Mouse (Mus musculus) limb, embryonic 13.5 days (tissue): Measurements from ENCODE around the gene Nexn. TPM values are rescaled to one million over a fixed set of nuclear protein-coding genes. Genes with fewer than 3 reads are reported as not detected.

Experiments
- ATAC-seq: fragments of 200-750 bp; cut with Nextera tagmentation; 2 replicates; pipeline ENCODE4 v1.8.0; 2017; ENCODE audit warnings: low read depth, moderate number of reproducible peaks, moderate TSS enrichment; ENCODE audit not compliant: low FRiP score
- H3K27ac ChIP-seq: fragments of 300-500 bp; sonication (generic); 2 replicates; pipeline ENCODE4 v1.5.1; 2015; ENCODE audit warnings: inconsistent platforms, mild to moderate bottlenecking, moderate library complexity
- H3K27me3 ChIP-seq: fragments of 300-500 bp; sonication (generic); 2 replicates; pipeline ENCODE4 v1.6.1; 2015; ENCODE audit warnings: mild to moderate bottlenecking, inconsistent platforms
- H3K36me3 ChIP-seq: fragments of 300-500 bp; sonication (generic); 2 replicates; pipeline ENCODE4 v1.6.1; 2015; ENCODE audit warnings: inconsistent platforms, mild to moderate bottlenecking, moderate library complexity
- H3K4me1 ChIP-seq: fragments of 300-500 bp; sonication (generic); 2 replicates; pipeline ENCODE4 v1.6.1; 2015; ENCODE audit warnings: inconsistent platforms
- H3K4me2 ChIP-seq: fragments of 300-500 bp; sonication (generic); replicated peaks from 2 replicates; pipeline ENCODE4 v1.6.1; 2015; ENCODE audit warnings: inconsistent platforms, mild to moderate bottlenecking, moderate library complexity
- H3K4me3 ChIP-seq: fragments of 300-500 bp; sonication (generic); 2 replicates; pipeline ENCODE4 v1.5.1; 2015; ENCODE audit warnings: moderate library complexity, mild to moderate bottlenecking, inconsistent platforms
- H3K9ac ChIP-seq: fragments of 300-500 bp; sonication (generic); 2 replicates; pipeline ENCODE4 v1.6.1; 2015; ENCODE audit warnings: mild to moderate bottlenecking, inconsistent platforms
- H3K9me3 ChIP-seq: fragments of 300-500 bp; sonication (generic); 2 replicates; pipeline ENCODE4 v1.6.1; 2016; ENCODE audit warnings: inconsistent platforms
- WGBS: fragments of 180-500 bp; shearing (Covaris S2); methylation state at CpG from one replicate; pipeline ENCODE4 v1.1.7; 2015; 5-methylcytosine and 5-hydroxymethylcytosine counted together
- polyA plus RNA-seq: library from polyadenylated mRNA; unstranded; fragments of >200 nt; fragmentation: Nextera tagmentation; extraction: Ambion mirVana; gene quantifications from 2 replicates; pipeline ENCODE4 v1.2.1, GENCODE M21; 2015

The Nexn gene
- polyA plus RNA-seq, 1 experiment from 2014 or later = 27.9 TPM

DNA sequence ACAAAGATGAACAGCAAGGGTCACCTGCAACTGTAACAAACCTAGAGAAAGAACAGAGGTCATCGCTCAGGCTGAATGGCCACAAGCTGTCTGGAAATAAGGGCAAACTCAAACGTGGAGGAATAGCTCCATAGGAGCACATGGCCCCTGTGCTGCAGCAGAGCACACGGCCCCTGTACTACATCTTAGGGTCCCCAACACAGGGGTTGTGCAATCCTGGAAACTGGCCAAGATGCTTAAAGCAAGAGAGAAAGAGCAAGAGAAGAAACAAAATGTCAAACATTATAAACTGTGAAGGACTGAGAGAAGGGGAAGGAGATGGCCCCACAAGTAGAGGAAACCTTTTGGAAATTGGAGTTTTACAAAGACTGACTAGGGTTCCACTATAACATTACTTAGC lies 28.2 kb upstream of the Nexn start:
- ATAC-seq = no peak
- WGBS = 65% methylated on average over 3 of the region's 3 CpGs
- H3K4me2 ChIP-seq = no peak overlapping the region
- no peak overlapping the region for H3K9ac ChIP-seq
- H3K27me3 ChIP-seq = no peaks in the 10 kb centered on the region
- H3K9me3 ChIP-seq = no peaks in the 10 kb centered on the region
- no peak overlapping the region for H3K27ac ChIP-seq
- H3K4me1 ChIP-seq = peaks cover 39% of the 10 kb centered on the region
- H3K4me3 ChIP-seq = no peak overlapping the region
- peaks cover 39% of the 10 kb centered on the region for H3K36me3 ChIP-seq

DNA sequence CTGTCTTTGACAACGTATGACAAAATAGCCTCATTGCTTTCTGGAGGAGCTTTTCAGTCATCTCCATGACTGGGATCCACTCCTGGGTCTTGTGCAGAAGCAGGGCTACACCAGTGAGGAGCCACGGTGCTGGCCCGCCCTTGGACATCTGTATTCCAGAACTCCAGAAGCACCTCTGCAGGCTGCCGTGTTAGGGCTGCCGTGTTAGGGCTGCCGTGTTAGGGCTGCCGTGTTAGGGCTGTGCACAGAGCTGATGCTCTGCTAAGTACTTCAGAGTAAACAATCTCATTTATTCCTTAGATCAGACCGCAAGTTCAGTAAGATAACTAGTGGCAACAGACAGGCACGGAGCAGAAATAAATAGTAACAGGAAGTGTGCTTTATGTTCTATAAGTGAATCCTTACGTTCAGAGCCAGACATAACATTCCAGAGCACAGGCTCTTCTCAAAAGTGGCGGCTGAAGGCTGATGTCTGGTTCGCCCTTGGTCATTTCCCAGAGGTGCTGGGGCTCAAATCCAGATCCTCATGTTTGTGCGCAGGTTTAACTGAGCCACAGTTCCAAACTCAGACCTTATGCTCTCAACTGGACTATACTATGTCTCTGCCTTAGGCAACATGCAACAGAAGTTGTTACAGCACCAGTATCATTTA lies 27.5 kb upstream of the Nexn start:
- 60% methylated on average over 13 of the region's 13 CpGs for WGBS
- no peaks in the 10 kb centered on the region for H3K9me3 ChIP-seq
- no peak overlapping the region for H3K4me2 ChIP-seq
- peaks cover 39% of the 10 kb centered on the region for H3K36me3 ChIP-seq
- H3K4me3 ChIP-seq = no peak overlapping the region
- ATAC-seq = no peak; the same call in 1 of the 2 replicates
- peaks cover 39% of the 10 kb centered on the region for H3K4me1 ChIP-seq
- no peak overlapping the region for H3K9ac ChIP-seq
- H3K27me3 ChIP-seq = no peaks in the 10 kb centered on the region
- peak overlapping the region; percentile 44; the same call in 1 of the 2 replicates for H3K27ac ChIP-seq

DNA sequence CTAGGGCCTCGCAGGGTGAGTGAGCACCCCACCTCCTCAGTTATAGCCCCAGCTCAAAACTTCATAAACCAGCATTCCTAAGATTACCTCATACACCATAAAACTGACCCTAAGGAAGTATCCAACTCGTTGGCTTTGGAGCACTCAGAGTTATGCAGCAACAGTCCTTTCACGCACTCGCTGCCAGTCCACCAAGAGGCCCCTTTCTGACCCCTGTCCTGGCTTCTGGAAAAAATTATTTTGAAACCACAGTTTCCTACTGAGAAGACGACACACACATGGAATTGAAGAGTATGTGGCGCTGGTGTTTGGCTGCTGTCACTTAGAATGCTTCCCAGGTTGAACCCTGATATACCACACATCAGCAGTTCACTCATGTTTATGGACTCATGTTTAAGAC lies 25.7 kb upstream of the Nexn start:
- WGBS = 39% methylated on average over 6 of the region's 6 CpGs
- Histone ChIP-seq H3K4me2 (no peak overlapping the region), H3K27ac (peak overlapping the region; percentile 2), H3K27me3 (no peaks in the 10 kb centered on the region), H3K36me3 (peaks cover 47% of the 10 kb centered on the region), H3K9ac (no peak overlapping the region), H3K9me3 (no peaks in the 10 kb centered on the region), H3K4me3 (no peak overlapping the region), H3K4me1 (peaks cover 39% of the 10 kb centered on the region)
- no peak for ATAC-seq

DNA sequence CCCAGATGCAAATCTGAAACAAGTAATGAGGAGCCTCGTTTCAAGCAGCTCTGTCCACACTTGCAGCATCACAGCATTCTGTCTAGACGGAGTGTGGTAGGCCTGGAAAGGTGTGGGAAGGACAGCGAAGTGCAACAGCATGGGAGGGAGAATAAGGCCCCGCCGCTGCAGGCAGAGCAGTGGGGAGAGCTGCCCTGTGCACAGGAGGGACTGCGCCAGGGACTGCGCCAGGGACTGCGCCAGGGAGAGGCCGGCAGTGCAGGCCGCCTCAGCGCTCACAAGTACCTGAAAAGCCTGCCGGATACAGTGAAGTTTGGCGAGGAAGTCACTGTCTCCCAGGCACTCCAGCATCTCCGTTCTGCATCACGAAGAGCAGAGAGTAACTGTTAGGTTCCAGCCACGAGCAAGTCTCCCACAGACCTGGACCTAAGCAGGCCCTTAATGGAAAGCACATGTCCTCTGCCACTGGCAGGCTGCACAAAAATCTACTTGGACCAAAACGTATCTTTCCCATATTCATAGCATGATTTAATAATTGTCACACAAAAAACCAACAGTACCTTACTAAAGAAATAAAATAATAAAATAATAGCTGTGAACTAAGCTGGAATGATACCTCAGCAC lies 24.1 kb upstream of the Nexn start:
- 58% methylated on average over 17 of the region's 17 CpGs for WGBS
- H3K36me3 ChIP-seq = peaks cover 43% of the 10 kb centered on the region
- no peak overlapping the region; the same call in 1 of the 2 replicates for H3K4me2 ChIP-seq
- H3K27ac ChIP-seq = peak overlapping the region; percentile 67
- no peak for ATAC-seq
- H3K4me1 ChIP-seq = peaks cover 39% of the 10 kb centered on the region
- H3K27me3 ChIP-seq = no peaks in the 10 kb centered on the region
- no peak overlapping the region for H3K4me3 ChIP-seq
- H3K9ac ChIP-seq = no peak overlapping the region
- no peaks in the 10 kb centered on the region for H3K9me3 ChIP-seq

DNA sequence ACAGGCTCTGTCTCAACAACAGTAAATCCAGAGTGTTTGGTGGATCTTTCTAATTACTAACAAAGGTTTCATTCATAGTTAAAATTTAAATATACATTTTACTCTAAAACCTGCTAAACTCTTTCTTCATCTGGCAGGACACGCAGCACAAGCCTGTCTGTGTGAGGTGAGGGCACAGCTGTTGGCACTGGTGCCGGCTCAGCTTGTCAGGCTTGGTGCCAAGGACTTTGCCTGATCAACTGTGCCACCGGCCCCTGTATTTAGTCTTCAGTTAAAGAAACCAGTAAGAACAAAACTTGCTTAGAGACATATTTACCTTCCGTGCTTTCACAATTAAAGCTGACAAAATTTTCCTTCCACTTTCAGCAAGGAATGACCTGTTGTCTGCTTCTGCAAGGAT lies 22.6 kb upstream of the Nexn start:
- ATAC-seq = no peak
- H3K4me1 ChIP-seq = peaks cover 33% of the 10 kb centered on the region
- WGBS = 82% methylated on average over 4 of the region's 4 CpGs
- no peak overlapping the region for H3K9ac ChIP-seq
- peaks cover 50% of the 10 kb centered on the region for H3K36me3 ChIP-seq
- H3K4me2 ChIP-seq = no peak overlapping the region
- H3K27me3 ChIP-seq = no peaks in the 10 kb centered on the region
- H3K27ac ChIP-seq = no peak overlapping the region
- no peak overlapping the region for H3K4me3 ChIP-seq
- no peaks in the 10 kb centered on the region for H3K9me3 ChIP-seq

DNA sequence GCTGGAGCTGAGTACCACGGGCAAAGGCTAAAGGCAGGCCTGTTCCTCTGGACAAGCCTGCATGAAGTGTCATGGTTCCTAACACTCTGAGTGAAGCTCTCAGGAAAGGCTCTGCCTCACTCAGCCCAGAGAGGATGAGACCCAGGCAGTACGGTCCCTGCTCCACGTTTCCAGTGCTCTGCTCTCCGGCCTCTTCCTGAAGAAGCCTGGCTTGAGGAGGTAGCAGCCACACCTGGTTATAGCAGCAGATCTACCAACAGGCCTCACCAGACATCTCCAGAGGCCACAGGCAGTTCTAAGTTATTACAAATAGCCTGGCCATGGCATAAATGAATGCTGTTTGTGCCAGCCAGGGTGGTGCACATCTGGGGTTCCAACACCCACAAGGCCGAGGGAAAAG lies 22.1 kb upstream of the Nexn start:
- H3K4me2 ChIP-seq = no peak overlapping the region
- H3K27me3 ChIP-seq = no peaks in the 10 kb centered on the region
- H3K36me3 ChIP-seq = peaks cover 52% of the 10 kb centered on the region
- ATAC-seq = no peak
- H3K4me3 ChIP-seq = no peak overlapping the region
- WGBS = 90% methylated on average over 5 of the region's 5 CpGs
- no peak overlapping the region for H3K9ac ChIP-seq
- no peak overlapping the region for H3K27ac ChIP-seq
- H3K9me3 ChIP-seq = no peaks in the 10 kb centered on the region
- peaks cover 29% of the 10 kb centered on the region for H3K4me1 ChIP-seq

DNA sequence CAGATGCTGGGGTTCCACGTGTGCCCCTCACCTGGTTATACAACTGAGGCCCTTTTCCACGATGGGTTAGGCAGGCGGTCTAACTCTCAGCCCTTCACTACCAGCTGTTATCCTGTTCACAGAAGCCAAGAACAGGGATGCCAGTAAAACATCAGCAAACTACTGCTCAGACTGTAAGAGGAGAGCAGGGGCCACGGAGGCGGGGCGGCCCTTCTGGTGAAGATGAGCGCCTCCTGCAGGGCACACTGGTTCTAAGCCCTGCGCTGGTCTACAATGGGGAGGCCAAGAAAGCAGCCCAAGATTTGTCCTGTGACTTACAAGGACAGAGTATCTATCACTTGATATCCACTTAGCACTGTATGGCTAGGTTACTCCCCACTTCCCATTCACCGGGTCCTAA lies 21.7 kb upstream of the Nexn start:
- H3K4me1 ChIP-seq = peaks cover 26% of the 10 kb centered on the region
- no peaks in the 10 kb centered on the region for H3K27me3 ChIP-seq
- peaks cover 57% of the 10 kb centered on the region for H3K36me3 ChIP-seq
- no peaks in the 10 kb centered on the region for H3K9me3 ChIP-seq
- no peak for ATAC-seq
- H3K27ac ChIP-seq = no peak overlapping the region
- H3K9ac ChIP-seq = no peak overlapping the region
- 79% methylated on average over 9 of the region's 9 CpGs for WGBS
- H3K4me2 ChIP-seq = no peak overlapping the region
- H3K4me3 ChIP-seq = no peak overlapping the region

DNA sequence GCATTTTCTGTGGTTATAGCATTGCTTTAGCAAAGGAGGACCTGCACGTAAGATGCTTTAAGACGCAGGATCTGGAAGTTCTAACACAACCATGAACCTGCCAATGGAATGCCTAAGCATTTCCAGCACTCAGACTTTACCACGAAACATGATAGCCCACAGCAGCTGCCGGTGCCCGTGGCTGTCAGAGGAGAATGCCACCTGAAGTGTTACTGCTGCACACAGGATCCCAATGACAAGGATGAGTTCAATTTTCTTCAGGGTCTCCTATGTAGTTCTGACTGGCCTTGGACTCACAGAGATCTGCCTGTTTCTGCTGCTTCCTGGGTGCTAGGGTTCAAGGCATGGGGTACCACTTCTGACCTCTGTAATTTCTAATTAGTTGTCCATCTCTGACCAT lies 18.6 kb upstream of the Nexn start:
- 74% methylated on average over 5 of the region's 5 CpGs for WGBS
- H3K36me3 ChIP-seq = peaks cover 64% of the 10 kb centered on the region
- H3K4me3 ChIP-seq = no peak overlapping the region
- H3K27me3 ChIP-seq = no peaks in the 10 kb centered on the region
- H3K4me2 ChIP-seq = no peak overlapping the region
- no peak for ATAC-seq
- no peak overlapping the region for H3K27ac ChIP-seq
- H3K9me3 ChIP-seq = no peaks in the 10 kb centered on the region
- H3K9ac ChIP-seq = no peak overlapping the region
- H3K4me1 ChIP-seq = no peaks in the 10 kb centered on the region; the same call in 1 of the 2 replicates

DNA sequence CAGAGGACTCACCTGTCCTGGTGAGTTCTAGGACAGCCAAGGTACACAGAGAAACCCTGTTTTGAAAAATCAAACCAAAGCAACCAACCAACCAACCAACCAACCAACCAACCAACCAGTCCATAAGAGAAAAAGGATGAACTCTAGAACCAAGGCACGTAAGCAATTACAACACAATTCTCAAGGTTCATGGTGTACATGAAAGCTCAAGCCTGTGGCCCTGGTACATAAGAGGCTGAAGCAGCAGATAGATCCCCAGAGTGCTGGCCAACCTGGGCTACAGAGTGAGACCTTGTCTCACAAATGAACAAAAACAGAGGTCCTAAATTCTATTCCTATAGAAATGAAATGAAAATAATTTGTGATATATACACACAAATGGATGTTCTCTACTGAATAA lies 18.2 kb upstream of the Nexn start:
- H3K9me3 ChIP-seq = no peaks in the 10 kb centered on the region
- no peaks in the 10 kb centered on the region for H3K4me1 ChIP-seq
- ATAC-seq = no peak
- no peak overlapping the region for H3K9ac ChIP-seq
- H3K27me3 ChIP-seq = no peaks in the 10 kb centered on the region
- 97% methylated on average over 1 of the region's 1 CpGs for WGBS
- H3K4me3 ChIP-seq = no peak overlapping the region
- no peak overlapping the region for H3K27ac ChIP-seq
- H3K4me2 ChIP-seq = no peak overlapping the region
- peaks cover 64% of the 10 kb centered on the region for H3K36me3 ChIP-seq

DNA sequence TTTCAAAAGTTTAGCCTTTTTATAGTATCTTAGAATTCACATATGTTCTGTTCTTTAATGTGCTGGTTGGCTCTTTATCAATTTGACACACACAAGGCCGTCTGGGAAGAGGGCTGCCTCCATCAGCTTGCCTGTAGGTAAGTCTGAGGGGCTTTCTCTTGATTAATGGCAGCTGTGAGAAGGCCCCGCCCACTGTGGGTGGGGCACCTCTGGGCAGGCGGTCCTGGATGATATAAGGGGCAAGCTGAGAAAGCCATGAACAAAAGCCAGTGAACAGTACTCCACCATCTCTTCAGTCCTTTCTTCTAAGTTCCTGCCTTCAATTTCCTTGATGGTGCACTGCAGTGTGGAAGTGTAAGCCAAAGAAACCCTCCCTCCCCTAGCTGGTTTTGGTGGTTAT lies 16.0 kb upstream of the Nexn start:
- Histone ChIP-seq H3K9ac (no peak overlapping the region), H3K27me3 (no peaks in the 10 kb centered on the region), H3K4me2 (no peak overlapping the region), H3K9me3 (no peaks in the 10 kb centered on the region), H3K27ac (no peak overlapping the region), H3K36me3 (peaks cover 53% of the 10 kb centered on the region), H3K4me3 (no peak overlapping the region), H3K4me1 (0 out of 2 replicates have a peak, but pooled peaks cover 3% of the 10 kb centered on the region)
- ATAC-seq = no peak
- WGBS = 22% methylated on average over 3 of the region's 3 CpGs

DNA sequence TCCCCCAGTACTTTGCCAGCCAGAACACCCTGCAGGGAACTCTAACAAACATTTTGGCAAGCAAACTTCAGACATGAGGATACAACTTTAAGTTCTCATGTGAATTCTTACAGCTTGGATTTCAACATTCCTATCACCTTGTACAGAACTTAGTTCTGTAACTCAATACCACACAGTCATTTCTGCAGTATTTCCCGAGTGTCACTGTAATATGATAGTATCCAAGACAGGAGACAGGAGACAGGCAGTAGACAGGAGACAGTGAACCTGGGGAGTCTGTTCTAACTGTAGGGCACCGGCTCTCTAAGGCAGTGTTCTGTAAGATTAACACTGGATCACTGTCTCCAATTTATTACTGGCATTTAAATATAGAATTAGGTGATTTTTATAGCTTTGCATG lies 12.3 kb upstream of the Nexn start:
- Histone ChIP-seq H3K9ac (no peak overlapping the region), H3K27ac (no peak overlapping the region; the same call in 1 of the 2 replicates), H3K4me3 (no peak overlapping the region), H3K9me3 (no peaks in the 10 kb centered on the region), H3K4me2 (no peak overlapping the region), H3K4me1 (0 out of 2 replicates have a peak, but pooled peaks cover 3% of the 10 kb centered on the region), H3K27me3 (no peaks in the 10 kb centered on the region), H3K36me3 (peaks cover 34% of the 10 kb centered on the region)
- no peak for ATAC-seq
- WGBS = 31% methylated on average over 2 of the region's 2 CpGs

DNA sequence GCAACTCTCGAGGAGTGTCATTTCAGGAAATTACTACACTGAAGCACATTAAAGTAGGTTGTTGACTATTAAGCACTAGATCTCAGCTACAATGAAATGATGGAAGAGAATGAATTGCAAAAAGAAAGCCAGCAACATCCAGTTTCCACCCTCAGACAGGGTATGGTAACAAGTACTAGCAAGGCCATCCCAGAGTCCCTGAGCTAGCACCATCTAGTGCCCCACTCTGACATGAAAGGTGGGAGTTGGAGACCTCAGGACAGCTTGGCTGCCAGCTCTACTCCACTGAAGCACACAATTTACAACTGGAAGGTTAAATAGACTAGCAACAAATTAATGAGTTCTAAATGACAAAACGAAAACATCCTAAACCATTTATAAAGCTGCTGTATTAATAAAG lies 11.8 kb upstream of the Nexn start:
- H3K4me1 ChIP-seq = 0 out of 2 replicates have a peak, but pooled peaks cover 3% of the 10 kb centered on the region
- 85% methylated on average over 2 of the region's 2 CpGs for WGBS
- H3K9ac ChIP-seq = no peak overlapping the region
- no peaks in the 10 kb centered on the region for H3K27me3 ChIP-seq
- no peak overlapping the region; the same call in 1 of the 2 replicates for H3K27ac ChIP-seq
- H3K4me2 ChIP-seq = no peak overlapping the region
- H3K36me3 ChIP-seq = peaks cover 29% of the 10 kb centered on the region
- no peak for ATAC-seq
- H3K9me3 ChIP-seq = no peaks in the 10 kb centered on the region
- no peak overlapping the region for H3K4me3 ChIP-seq

DNA sequence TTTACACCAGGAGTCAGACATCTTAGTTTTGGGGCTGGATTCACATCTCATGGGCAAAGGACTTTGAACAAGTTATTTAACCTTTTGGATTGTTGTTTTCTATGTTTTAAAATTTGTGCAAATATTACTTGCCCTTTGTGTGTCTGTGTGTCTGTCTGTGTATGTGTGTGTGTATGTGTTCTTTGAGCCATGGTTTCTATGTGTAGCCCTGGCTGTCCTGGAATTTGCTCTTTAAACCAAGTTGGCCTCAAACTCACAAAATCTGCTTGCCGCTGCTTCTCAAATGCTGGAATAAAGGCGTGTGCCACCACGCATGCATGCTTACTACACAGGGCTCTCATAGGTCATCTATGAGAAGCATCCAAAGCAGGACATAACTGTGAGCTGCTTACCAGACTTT lies 10.8 kb upstream of the Nexn start:
- H3K27ac ChIP-seq = no peak overlapping the region

More for the DNA sequence above, 10.8 kb upstream of the Nexn start:
- ATAC-seq = no peak
- 0 out of 2 replicates have a peak, but pooled peaks cover 3% of the 10 kb centered on the region for H3K4me1 ChIP-seq
- WGBS = 94% methylated on average over 3 of the region's 3 CpGs
- peaks cover 21% of the 10 kb centered on the region for H3K36me3 ChIP-seq
- H3K9ac ChIP-seq = no peak overlapping the region
- no peaks in the 10 kb centered on the region for H3K9me3 ChIP-seq
- H3K4me2 ChIP-seq = no peak overlapping the region
- no peak overlapping the region for H3K4me3 ChIP-seq
- no peaks in the 10 kb centered on the region for H3K27me3 ChIP-seq
